Mouse (Mus musculus): ENCODE results near the gene Prrt3. TPM values are rescaled to one million over a fixed set of nuclear protein-coding genes. Genes with fewer than 3 reads are reported as not detected.

Gene Prrt3
- under 1 TPM in 1 of 2 experiments, not detected in 1; 0.08 TPM for total RNA-seq (2021)
- long read RNA-seq, experiment 1 = 0 reads
- long read RNA-seq, experiment 2 = 0 reads

- no peak for DNase-seq
These were observed at the start of gene Prrt3 for GRCm38 (mm10) chr6:113501388-113502084. Prrt3 (minus strand) TSS chr6:113501931.

- no peak for DNase-seq
These were observed 42.3 kb upstream of the Prrt3 start for GRCm38 (mm10) chr6:113543906-113544481.

GRCm38 (mm10) chr6:113541610-113542009, 39.9 kb upstream of the Prrt3 start:
- no peak for DNase-seq

GRCm38 (mm10) chr6:113534886-113535285, 33.2 kb upstream of the Prrt3 start:
- no peak for DNase-seq

- DNase-seq = no peak
These were observed 30.2 kb upstream of the Prrt3 start for GRCm38 (mm10) chr6:113531840-113532404.

GRCm38 (mm10) chr6:113530932-113531839, 29.5 kb upstream of the Prrt3 start, which contains the start of the genes Emc3 and Fancd2:
Emc3 (minus strand) TSS chr6:113531652.
Fancd2 (plus strand) TSS chr6:113531682.
- peak; percentile 85 for DNase-seq

GRCm38 (mm10) chr6:113523420-113523819, 21.7 kb upstream of the Prrt3 start:
- DNase-seq = no peak

- no peak for DNase-seq
These were observed 20.6 kb upstream of the Prrt3 start for GRCm38 (mm10) chr6:113522310-113522709.

- no peak for DNase-seq
These were observed 15.8 kb upstream of the Prrt3 start for GRCm38 (mm10) chr6:113517434-113518080.

- no peak for DNase-seq
These were observed 12.9 kb upstream of the Prrt3 start for GRCm38 (mm10) chr6:113514600-113514999.

- DNase-seq = no peak
These were observed 12.2 kb upstream of the Prrt3 start for GRCm38 (mm10) chr6:113513944-113514343.

- peak; percentile 75 for DNase-seq
These were observed 7.2 kb upstream of the Prrt3 start for GRCm38 (mm10) chr6:113508947-113509280.

- DNase-seq = peak; percentile 75
These were observed 6.7 kb upstream of the Prrt3 start for GRCm38 (mm10) chr6:113508272-113508946.

GRCm38 (mm10) chr6:113507130-113507529, 5.4 kb upstream of the Prrt3 start:
- DNase-seq = no peak

- no peak for DNase-seq
These were observed 4.0 kb upstream of the Prrt3 start for GRCm38 (mm10) chr6:113505689-113506088.

- DNase-seq = no peak
These were observed 1.1 kb upstream of the Prrt3 start for GRCm38 (mm10) chr6:113502801-113503200.

- DNase-seq = no peak
These were observed 2.4 kb downstream of the Prrt3 start for GRCm38 (mm10) chr6:113499346-113499745.

- DNase-seq = peak; percentile 50
These were observed 6.6 kb downstream of the Prrt3 start for GRCm38 (mm10) chr6:113495071-113495675.

GRCm38 (mm10) chr6:113494258-113494788, 7.4 kb downstream of the Prrt3 start:
- peak; percentile 76 for DNase-seq

GRCm38 (mm10) chr6:113492101-113492864, 9.4 kb downstream of the Prrt3 start:
- no peak for DNase-seq
